Mouse (Mus musculus) neural tube, embryonic 15.5 days (tissue): Measurements from ENCODE around the gene Minar1. TPM values are rescaled to one million over a fixed set of nuclear protein-coding genes. Genes with fewer than 3 reads are reported as not detected.
A peak's percentile ranks its signal among the peaks of the same experiment; 100 is the strongest.

ENCODE experiments used
- ATAC-seq: fragments of 200-750 bp; cut with Nextera tagmentation; 2 replicates; pipeline ENCODE4 v1.8.0; 2017; ENCODE audit warnings: mild to moderate bottlenecking, moderate TSS enrichment, moderate library complexity; ENCODE audit not compliant: low FRiP score
- H3K27ac ChIP-seq: fragments of 300-500 bp; sonication (generic); replicated peaks from 2 replicates; pipeline ENCODE4 v1.5.1; 2015; ENCODE audit warnings: mild to moderate bottlenecking, inconsistent platforms
- H3K27me3 ChIP-seq: fragments of 300-500 bp; sonication (generic); replicated peaks from 2 replicates; pipeline ENCODE4 v1.6.1; 2015; ENCODE audit warnings: inconsistent platforms
- H3K36me3 ChIP-seq: fragments of 300-500 bp; sonication (generic); 2 replicates; pipeline ENCODE4 v1.6.1; 2015; ENCODE audit warnings: inconsistent platforms
- H3K4me1 ChIP-seq: fragments of 300-500 bp; sonication (generic); 2 replicates; pipeline ENCODE4 v1.6.1; 2015; ENCODE audit warnings: inconsistent platforms
- H3K4me2 ChIP-seq: fragments of 300-500 bp; sonication (generic); 2 replicates; pipeline ENCODE4 v1.6.1; 2015; ENCODE audit warnings: inconsistent platforms, mild to moderate bottlenecking, moderate library complexity
- H3K4me3 ChIP-seq: fragments of 300-500 bp; sonication (generic); replicated peaks from 2 replicates; pipeline ENCODE4 v1.5.1; 2015; ENCODE audit warnings: mild to moderate bottlenecking, inconsistent platforms
- H3K9ac ChIP-seq: fragments of 300-500 bp; sonication (generic); replicated peaks from 2 replicates; pipeline ENCODE4 v1.6.1; 2015; ENCODE audit warnings: mild to moderate bottlenecking, inconsistent platforms
- H3K9me3 ChIP-seq: fragments of 300-500 bp; sonication (generic); replicated peaks from 2 replicates; pipeline ENCODE4 v1.6.1; 2016; ENCODE audit warnings: inconsistent platforms
- WGBS: fragments of 180-500 bp; shearing (Covaris S2); methylation state at CpG from one replicate; pipeline ENCODE4 v1.1.7; 2015; ENCODE audit warnings: mixed read lengths; 5-methylcytosine and 5-hydroxymethylcytosine counted together
- polyA plus RNA-seq: library from polyadenylated mRNA; unstranded; fragments of >200 nt; fragmentation: Nextera tagmentation; extraction: Ambion mirVana; gene quantifications from 2 replicates; pipeline ENCODE4 v1.2.1, GENCODE M21; 2015

The Minar1 gene
- polyA plus RNA-seq, 1 experiment from 2014 or later = 6.8 TPM

- Histone ChIP-seq H3K27ac (no peak overlapping the region), H3K4me1 (peaks cover 12% of the 10 kb centered on the region), H3K4me2 (no peak overlapping the region), H3K4me3 (no peak overlapping the region), H3K9ac (no peak overlapping the region), H3K9me3 (no peaks in the 10 kb centered on the region), H3K36me3 (peaks cover 11% of the 10 kb centered on the region), H3K27me3 (no peaks in the 10 kb centered on the region)
- WGBS = 41% methylated on average over 11 of the region's 11 CpGs
- peak; percentile 39 for ATAC-seq
Observed at GRCm38 (mm10) chr9:89606256-89606655, 16.7 kb downstream of the Minar1 start.

- H3K27ac ChIP-seq = no peak overlapping the region
- no peak overlapping the region for H3K4me2 ChIP-seq
- H3K9me3 ChIP-seq = no peaks in the 10 kb centered on the region
- H3K4me3 ChIP-seq = no peak overlapping the region
- peaks cover 8% of the 10 kb centered on the region for H3K4me1 ChIP-seq
- peaks cover 21% of the 10 kb centered on the region for H3K36me3 ChIP-seq
- ATAC-seq = no peak
- H3K9ac ChIP-seq = no peak overlapping the region
- WGBS = 94% methylated on average over 9 of the region's 9 CpGs
- H3K27me3 ChIP-seq = no peaks in the 10 kb centered on the region
Observed at GRCm38 (mm10) chr9:89601891-89602290, 21.0 kb downstream of the Minar1 start.

- Histone ChIP-seq H3K9ac (no peak overlapping the region), H3K27me3 (no peaks in the 10 kb centered on the region)
- 92% methylated on average over 7 of the region's 7 CpGs for WGBS
Observed at GRCm38 (mm10) chr9:89600677-89601076, 22.2 kb downstream of the Minar1 start.

GRCm38 (mm10) chr9:89597071-89597470, 25.9 kb downstream of the Minar1 start:
- WGBS = 82% methylated on average over 3 of the region's 3 CpGs
- no peak for ATAC-seq
- Histone ChIP-seq H3K9me3 (no peaks in the 10 kb centered on the region), H3K9ac (no peak overlapping the region), H3K4me1 (no peaks in the 10 kb centered on the region), H3K4me3 (no peak overlapping the region), H3K27me3 (no peaks in the 10 kb centered on the region), H3K36me3 (peaks cover 25% of the 10 kb centered on the region), H3K4me2 (no peak overlapping the region), H3K27ac (no peak overlapping the region)

More at GRCm38 (mm10) chr9:89600677-89601076, 22.2 kb downstream of the Minar1 start:
- Histone ChIP-seq H3K27ac (no peak overlapping the region), H3K36me3 (peaks cover 25% of the 10 kb centered on the region), H3K4me3 (no peak overlapping the region), H3K4me1 (no peaks in the 10 kb centered on the region), H3K9me3 (no peaks in the 10 kb centered on the region), H3K4me2 (no peak overlapping the region)
- no peak for ATAC-seq

- H3K27me3 ChIP-seq = no peaks in the 10 kb centered on the region
- no peak for ATAC-seq
- H3K4me2 ChIP-seq = no peak overlapping the region
- H3K27ac ChIP-seq = no peak overlapping the region
- H3K36me3 ChIP-seq = peaks cover 19% of the 10 kb centered on the region
- H3K4me1 ChIP-seq = no peaks in the 10 kb centered on the region
- H3K9me3 ChIP-seq = no peaks in the 10 kb centered on the region
- H3K4me3 ChIP-seq = no peak overlapping the region
- 87% methylated on average over 5 of the region's 5 CpGs for WGBS
- no peak overlapping the region for H3K9ac ChIP-seq
Observed at GRCm38 (mm10) chr9:89596392-89596791, 26.5 kb downstream of the Minar1 start.

GRCm38 (mm10) chr9:89592391-89592790, 30.5 kb downstream of the Minar1 start:
- ATAC-seq = no peak
- WGBS = 92% methylated on average over 3 of the region's 3 CpGs
- no peak overlapping the region for H3K9ac ChIP-seq
- no peaks in the 10 kb centered on the region for H3K4me1 ChIP-seq
- no peak overlapping the region for H3K4me3 ChIP-seq
- H3K36me3 ChIP-seq = peaks cover 15% of the 10 kb centered on the region
- no peak overlapping the region for H3K27ac ChIP-seq
- H3K4me2 ChIP-seq = no peak overlapping the region
- no peaks in the 10 kb centered on the region for H3K9me3 ChIP-seq
- no peaks in the 10 kb centered on the region for H3K27me3 ChIP-seq

- ATAC-seq = no peak
- Histone ChIP-seq H3K4me1 (no peaks in the 10 kb centered on the region), H3K4me3 (no peak overlapping the region), H3K9ac (no peak overlapping the region), H3K27me3 (no peaks in the 10 kb centered on the region), H3K9me3 (no peaks in the 10 kb centered on the region), H3K27ac (no peak overlapping the region), H3K36me3 (no peaks in the 10 kb centered on the region), H3K4me2 (no peak overlapping the region)
- 84% methylated on average over 5 of the region's 5 CpGs for WGBS
Observed at GRCm38 (mm10) chr9:89578422-89578821, 44.5 kb downstream of the Minar1 start.

GRCm38 (mm10) chr9:89552663-89553062, 70.3 kb downstream of the Minar1 start:
- Histone ChIP-seq H3K4me1 (no peaks in the 10 kb centered on the region), H3K9me3 (no peaks in the 10 kb centered on the region), H3K9ac (no peak overlapping the region), H3K4me3 (no peak overlapping the region), H3K4me2 (no peak overlapping the region), H3K27me3 (no peaks in the 10 kb centered on the region), H3K36me3 (no peaks in the 10 kb centered on the region), H3K27ac (no peak overlapping the region)
- 89% methylated on average over 2 of the region's 2 CpGs for WGBS
- no peak for ATAC-seq

Other genes with a start within 250 kb of the Minar1 start
- 65.9 and 71.0 TPM in 2 replicates for gene Tmed3, start 81.9 kb upstream of the Minar1 start, polyA plus RNA-seq
- gene Ankrd34c, start 115.3 kb upstream of the Minar1 start, polyA plus RNA-seq = 0.83 and 1.1 TPM in 2 replicates